Mouse (Mus musculus) intestine, embryonic 14.5 days (tissue): ENCODE data around the gene Rab6b. TPM values are rescaled to one million over a fixed set of nuclear protein-coding genes. Genes with fewer than 3 reads are reported as not detected.

Source experiments
- ATAC-seq: fragments of 200-750 bp; cut with Nextera tagmentation; replicated peaks from 2 replicates; pipeline ENCODE4 v1.8.0; 2017; ENCODE audit warnings: low read depth, moderate number of reproducible peaks, moderate TSS enrichment, moderate library complexity; ENCODE audit not compliant: low FRiP score, low TSS enrichment
- DNase-seq: peaks from one replicate; pipeline ENCODE4 v3.0.0-alpha.2; 2018; ENCODE audit warnings: low spot score
- H3K27ac ChIP-seq: fragments of 300-500 bp; sonication (generic); 2 replicates; pipeline ENCODE4 v1.5.1; 2014; ENCODE audit warnings: low read depth, mild to moderate bottlenecking, control low read depth
- H3K27me3 ChIP-seq: fragments of 300-500 bp; sonication (generic); replicated peaks from 2 replicates; pipeline ENCODE4 v1.6.1; 2014; ENCODE audit warnings: low read length, control low read depth; ENCODE audit not compliant: control insufficient read depth, insufficient read depth
- H3K36me3 ChIP-seq: fragments of 300-500 bp; sonication (generic); 2 replicates; pipeline ENCODE4 v1.6.1; 2014; ENCODE audit warnings: low read length, control low read depth; ENCODE audit not compliant: control insufficient read depth, insufficient read depth
- H3K4me1 ChIP-seq: fragments of 300-500 bp; sonication (generic); replicated peaks from 2 replicates; pipeline ENCODE4 v1.6.1; 2014; ENCODE audit warnings: low read length, control low read depth, mixed read lengths; ENCODE audit not compliant: control insufficient read depth, insufficient read depth
- H3K4me2 ChIP-seq: fragments of 300-500 bp; sonication (generic); 2 replicates; pipeline ENCODE4 v1.6.1; 2014; ENCODE audit warnings: low read length
- H3K4me3 ChIP-seq: fragments of 300-500 bp; sonication (generic); 2 replicates; pipeline ENCODE4 v1.5.1; 2014; ENCODE audit warnings: low read depth, low read length, control low read depth, mixed read lengths
- H3K9ac ChIP-seq: fragments of 300-500 bp; sonication (generic); 2 replicates; pipeline ENCODE4 v1.6.1; 2014; ENCODE audit warnings: mild to moderate bottlenecking, low read length
- H3K9me3 ChIP-seq: fragments of 300-500 bp; sonication (generic); 2 replicates; pipeline ENCODE4 v1.6.1; 2016; ENCODE audit warnings: low read length, control low read depth; ENCODE audit not compliant: control insufficient read depth
- WGBS: fragments of 180-500 bp; shearing (Covaris S2); extraction: QIAGEN DNeasy Blood & Tissue Kit; methylation state at CpG from one replicate; pipeline ENCODE4 v1.1.7; 2014; 5-methylcytosine and 5-hydroxymethylcytosine counted together
- polyA plus RNA-seq: library from polyadenylated mRNA; unstranded; fragments of >200 nt; fragmentation: Nextera tagmentation; extraction: Ambion mirVana; gene quantifications from 2 replicates; pipeline ENCODE4 v1.2.1, GENCODE M21; 2014

Rab6b gene
- polyA plus RNA-seq, 1 experiment from 2014 or later: 5.6 TPM

DNA sequence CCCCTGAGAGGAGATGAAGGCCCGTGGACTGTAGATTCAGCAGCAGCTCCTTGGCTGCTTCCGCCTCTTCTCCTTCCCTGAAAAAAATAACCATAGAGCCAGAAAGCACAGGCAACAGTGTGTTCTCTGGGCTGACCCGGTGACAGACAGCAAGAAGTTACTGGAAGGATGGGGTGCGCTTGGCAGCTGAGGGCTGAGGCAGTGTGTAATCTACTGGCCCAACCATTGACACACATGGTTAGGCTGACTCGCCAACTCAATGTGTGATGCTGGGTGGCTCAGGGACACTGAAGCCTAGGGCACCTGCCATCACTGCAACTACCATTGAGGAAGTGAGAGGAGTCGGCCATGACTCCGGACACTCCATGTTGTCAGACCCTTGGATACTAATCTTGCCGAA, 70.3 kb downstream of the Rab6b start:
- Histone ChIP-seq H3K27ac (no peak overlapping the region), H3K27me3 (no peaks in the 10 kb centered on the region), H3K4me2 (no peak overlapping the region), H3K4me1 (peaks cover 6% of the 10 kb centered on the region; the same call in 1 of the 2 replicates), H3K9ac (no peak overlapping the region), H3K4me3 (no peak overlapping the region), H3K36me3 (no peaks in the 10 kb centered on the region), H3K9me3 (no peaks in the 10 kb centered on the region)
- ATAC-seq (no peak), DNase-seq (no peak)
- WGBS: 86% methylated on average over 8 of the region's 8 CpGs

- Histone ChIP-seq H3K9me3 (0 out of 2 replicates have a peak, but pooled peaks cover 2% of the 10 kb centered on the region), H3K4me1 (peaks cover 6% of the 10 kb centered on the region; the same call in 1 of the 2 replicates), H3K4me3 (no peak overlapping the region), H3K4me2 (no peak overlapping the region), H3K27me3 (no peaks in the 10 kb centered on the region), H3K36me3 (peaks cover 24% of the 10 kb centered on the region), H3K27ac (no peak overlapping the region), H3K9ac (no peak overlapping the region)
- no peak for ATAC-seq
- no peak for DNase-seq
- WGBS: 65% methylated on average over 4 of the region's 4 CpGs
Measured at GRCm38 (mm10) chr9:103184855-103185254, 73.3 kb downstream of the Rab6b start.

GRCm38 (mm10) chr9:103185946-103186345, 74.4 kb downstream of the Rab6b start:
- Histone ChIP-seq H3K4me1 (no peaks in the 10 kb centered on the region), H3K9ac (no peak overlapping the region), H3K27me3 (no peaks in the 10 kb centered on the region), H3K4me3 (no peak overlapping the region), H3K9me3 (0 out of 2 replicates have a peak, but pooled peaks cover 2% of the 10 kb centered on the region), H3K36me3 (peaks cover 35% of the 10 kb centered on the region), H3K4me2 (no peak overlapping the region), H3K27ac (no peak overlapping the region)
- 93% methylated on average over 8 of the region's 8 CpGs for WGBS
- ATAC-seq (no peak), DNase-seq (no peak)

- ATAC-seq (no peak), DNase-seq (no peak)
- no peak overlapping the region for H3K27ac ChIP-seq
- H3K27me3 ChIP-seq: no peaks in the 10 kb centered on the region
- H3K9me3 ChIP-seq: 0 out of 2 replicates have a peak, but pooled peaks cover 2% of the 10 kb centered on the region
- no peak overlapping the region for H3K4me2 ChIP-seq
- WGBS: 78% methylated on average over 9 of the region's 9 CpGs
- no peaks in the 10 kb centered on the region for H3K4me1 ChIP-seq
- peaks cover 43% of the 10 kb centered on the region for H3K36me3 ChIP-seq
- no peak overlapping the region for H3K9ac ChIP-seq
- no peak overlapping the region for H3K4me3 ChIP-seq
Measured at GRCm38 (mm10) chr9:103186747-103187146, 75.2 kb downstream of the Rab6b start.

DNA sequence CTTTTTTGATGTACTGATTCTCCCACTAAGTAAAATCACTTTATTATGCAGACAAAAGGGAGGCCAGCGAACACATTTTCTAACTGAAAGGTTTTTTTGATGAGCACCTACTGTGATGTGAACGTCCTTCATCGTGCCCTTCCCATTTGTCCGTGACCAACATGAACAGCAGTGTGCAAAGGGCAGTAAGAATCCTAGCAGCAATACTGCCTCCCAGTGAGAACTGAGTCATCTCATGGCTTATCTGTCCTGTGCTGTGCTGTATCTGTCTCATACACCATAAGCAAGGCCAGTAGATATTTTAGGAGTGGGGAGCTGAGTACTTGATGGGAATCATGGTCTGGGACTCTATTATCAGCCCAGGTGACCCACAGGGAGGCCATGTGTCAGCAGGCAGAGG, 76.8 kb downstream of the Rab6b start:
- 93% methylated on average over 4 of the region's 4 CpGs for WGBS
- no peak overlapping the region for H3K9ac ChIP-seq
- 0 out of 2 replicates have a peak, but pooled peaks cover 2% of the 10 kb centered on the region for H3K9me3 ChIP-seq
- H3K27ac ChIP-seq: no peak overlapping the region
- no peaks in the 10 kb centered on the region for H3K4me1 ChIP-seq
- no peak overlapping the region for H3K4me3 ChIP-seq
- H3K4me2 ChIP-seq: no peak overlapping the region
- peaks cover 59% of the 10 kb centered on the region for H3K36me3 ChIP-seq
- ATAC-seq (no peak), DNase-seq (no peak)
- H3K27me3 ChIP-seq: no peaks in the 10 kb centered on the region

DNA sequence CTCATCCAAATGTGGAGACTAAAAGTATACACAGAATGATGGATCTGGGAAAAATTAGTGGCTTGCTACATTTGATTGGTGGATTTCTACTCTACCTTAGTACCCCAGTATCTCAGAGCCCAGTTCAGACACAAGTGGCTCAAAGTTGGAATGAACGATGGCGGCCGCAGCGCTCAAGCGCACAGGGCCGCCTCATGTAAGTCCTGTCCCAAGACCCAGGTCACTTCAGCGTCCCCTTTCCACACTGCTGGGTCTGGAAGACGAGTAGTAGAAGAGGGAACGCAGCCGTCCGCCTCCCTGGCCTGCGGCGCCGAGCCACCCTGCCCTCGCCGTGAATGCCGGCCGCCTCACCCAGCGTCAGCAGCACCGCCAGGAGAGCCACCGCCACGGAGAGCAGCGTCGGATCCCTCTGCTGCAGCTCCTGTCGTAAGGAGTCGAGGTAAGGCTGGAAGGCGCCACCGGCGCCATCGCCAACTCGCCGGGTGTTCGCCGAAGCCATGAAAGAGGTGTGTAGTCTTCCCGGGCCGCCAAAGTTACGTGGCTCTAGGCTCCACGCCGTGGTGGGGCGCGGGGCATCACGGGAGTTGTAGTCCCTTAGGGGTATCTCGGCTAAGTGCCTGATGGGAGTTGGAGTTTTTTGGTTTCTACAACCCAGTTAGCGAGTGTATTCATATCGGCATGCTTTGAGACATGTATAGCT, 90.1 kb downstream of the Rab6b start, which contains the start of gene Srprb:
Gene Srprb (minus strand): TSS at position 577 of the 700 bp plus-strand sequence.
- H3K9ac ChIP-seq: peak within 1 kb of the TSS; percentile 87
- H3K4me1 ChIP-seq: peaks cover 4% of the 10 kb centered on the region; the same call in 1 of the 2 replicates
- peak within 1 kb of the TSS; percentile 73 for H3K27ac ChIP-seq

DNA sequence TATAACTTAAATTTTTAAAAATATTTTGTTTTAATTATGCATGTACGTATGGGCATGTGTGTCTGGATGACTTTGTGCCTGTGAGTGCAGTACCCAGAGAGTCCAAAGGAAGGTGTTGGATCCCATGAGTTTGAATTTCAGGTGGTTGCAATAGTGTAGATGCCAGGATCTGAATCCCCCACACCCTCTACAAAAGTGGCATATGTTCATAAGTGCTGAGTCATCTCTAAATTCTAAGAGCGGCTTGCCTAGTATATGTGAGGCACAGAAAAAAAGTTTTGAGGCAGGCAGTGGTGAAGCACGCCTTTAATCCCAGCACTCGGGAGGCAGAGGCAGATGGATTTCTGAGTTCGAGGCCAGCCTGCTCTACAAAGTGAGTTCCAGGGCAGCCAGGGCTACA, 94.2 kb downstream of the Rab6b start:
- H3K9me3 ChIP-seq: no peaks in the 10 kb centered on the region
- no peak overlapping the region for H3K27ac ChIP-seq
- H3K4me3 ChIP-seq: no peak overlapping the region
- H3K4me1 ChIP-seq: peaks cover 4% of the 10 kb centered on the region; the same call in 1 of the 2 replicates
- no peak overlapping the region for H3K9ac ChIP-seq
- DNase-seq (no peak), ATAC-seq (no peak)
- no peak overlapping the region for H3K4me2 ChIP-seq
- no peaks in the 10 kb centered on the region for H3K27me3 ChIP-seq
- H3K36me3 ChIP-seq: no peaks in the 10 kb centered on the region
- 91% methylated on average over 5 of the region's 5 CpGs for WGBS

More for the DNA sequence above, 90.1 kb downstream of the Rab6b start, which contains the start of gene Srprb:
- under 1% methylated on average over 45 of the region's 45 CpGs for WGBS
- peak within 1 kb of the TSS; percentile 82 for H3K4me2 ChIP-seq
- peaks cover 32% of the 10 kb centered on the region for H3K36me3 ChIP-seq
- no peaks in the 10 kb centered on the region for H3K27me3 ChIP-seq
- peak; percentile 96 for ATAC-seq
- peak within 1 kb of the TSS; percentile 93 for H3K4me3 ChIP-seq
- H3K9me3 ChIP-seq: no peaks in the 10 kb centered on the region
- DNase-seq: peak; percentile 97

DNA sequence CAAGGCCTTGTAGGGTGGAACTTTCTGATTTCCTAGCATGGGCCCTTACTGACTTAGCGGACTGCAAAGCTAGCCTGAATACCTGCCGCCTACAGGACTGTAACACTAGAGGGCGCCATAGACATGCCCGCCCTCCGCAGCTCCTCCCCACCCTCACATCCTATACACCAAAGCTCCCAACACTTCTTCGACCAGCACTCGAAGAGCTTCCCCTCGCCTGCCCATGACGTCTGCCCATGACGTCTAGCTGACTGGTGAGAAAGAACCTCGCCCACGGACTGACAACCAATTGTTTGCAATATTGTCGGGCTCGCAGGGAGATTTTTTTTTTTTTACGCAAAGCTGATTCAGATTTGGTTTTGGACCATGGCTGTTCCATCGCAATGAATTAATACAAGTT, 96.3 kb downstream of the Rab6b start:
- peak overlapping the region; percentile 46 for H3K4me2 ChIP-seq
- H3K9me3 ChIP-seq: no peaks in the 10 kb centered on the region
- H3K4me1 ChIP-seq: no peaks in the 10 kb centered on the region
- H3K36me3 ChIP-seq: no peaks in the 10 kb centered on the region
- H3K4me3 ChIP-seq: peak overlapping the region; percentile 23
- no peak overlapping the region for H3K27ac ChIP-seq
- H3K27me3 ChIP-seq: no peaks in the 10 kb centered on the region
- peak; percentile 75 for DNase-seq
- peak; percentile 84 for ATAC-seq
- no peak overlapping the region for H3K9ac ChIP-seq
- WGBS: 8% methylated on average over 16 of the region's 16 CpGs
